Mouse (Mus musculus) liver, adult (tissue): ENCODE data around the gene Gusb.

Experiments used
- GATA4 ChIP-seq: IDR thresholded peaks from 2 replicates; pipeline ENCODE4 v1.6.1; 2014; ENCODE audit warnings: mild to moderate bottlenecking, low read length; ENCODE audit not compliant: insufficient replicate concordance

Gene Gusb

GRCm38 (mm10) chr5:129954473-129955254 lies 48.2 kb downstream of the Gusb start:
- no peak for TF ChIP-seq GATA4

GRCm38 (mm10) chr5:129952143-129952542 lies 50.7 kb downstream of the Gusb start:
- no peak for TF ChIP-seq GATA4

GRCm38 (mm10) chr5:129947528-129948033 lies 55.3 kb downstream of the Gusb start:
- TF ChIP-seq GATA4, result no peak

GRCm38 (mm10) chr5:129943402-129943801 lies 59.4 kb downstream of the Gusb start:
- no peak for TF ChIP-seq GATA4

- no peak for TF ChIP-seq GATA4
These were observed 61.3 kb downstream of the Gusb start, which contains the start of gene Vkorc1l1 for GRCm38 (mm10) chr5:129941495-129942045. Gene Vkorc1l1, plus strand, starts transcription at chr5:129941970.

- peak; percentile 52; the same call in 1 of the 2 replicates for TF ChIP-seq GATA4
These were observed 61.9 kb downstream of the Gusb start for GRCm38 (mm10) chr5:129940736-129941494.

GRCm38 (mm10) chr5:129940281-129940680 lies 62.6 kb downstream of the Gusb start:
- no peak for TF ChIP-seq GATA4
